Mouse (Mus musculus) right cerebral cortex, adult 18-20 months (tissue): ENCODE results near the gene Adamtsl2.

Source experiments
- DNase-seq: peaks from one replicate; pipeline ENCODE4 v3.0.0; 2022; ENCODE audit warnings: mixed read lengths

Adamtsl2 gene

DNA sequence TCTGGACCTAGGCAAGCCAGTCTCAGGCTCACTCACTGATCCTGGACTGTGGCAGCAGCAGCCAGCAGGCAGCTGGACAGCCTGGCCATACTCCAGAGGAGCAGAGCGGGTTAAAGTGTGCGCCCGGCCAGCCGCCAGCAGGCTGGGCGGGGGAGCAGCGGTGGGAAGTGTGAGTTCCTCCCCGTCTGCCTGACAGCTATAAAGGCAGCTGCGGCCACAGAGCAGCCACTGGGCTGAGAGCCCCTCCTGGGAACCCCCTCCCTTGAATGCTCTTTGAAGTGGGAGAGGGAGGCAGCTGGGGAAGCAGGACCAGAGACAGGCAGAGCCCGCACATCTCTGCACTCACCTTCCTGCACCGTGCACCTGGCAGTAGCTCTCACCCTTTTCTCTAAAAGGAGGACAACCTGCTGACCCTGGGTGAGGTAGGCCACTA, at the start of gene Adamtsl2:
Gene Adamtsl2, plus strand, starts transcription at position 228 of the 433 bp plus-strand sequence.
- peak; percentile 58 for DNase-seq

DNA sequence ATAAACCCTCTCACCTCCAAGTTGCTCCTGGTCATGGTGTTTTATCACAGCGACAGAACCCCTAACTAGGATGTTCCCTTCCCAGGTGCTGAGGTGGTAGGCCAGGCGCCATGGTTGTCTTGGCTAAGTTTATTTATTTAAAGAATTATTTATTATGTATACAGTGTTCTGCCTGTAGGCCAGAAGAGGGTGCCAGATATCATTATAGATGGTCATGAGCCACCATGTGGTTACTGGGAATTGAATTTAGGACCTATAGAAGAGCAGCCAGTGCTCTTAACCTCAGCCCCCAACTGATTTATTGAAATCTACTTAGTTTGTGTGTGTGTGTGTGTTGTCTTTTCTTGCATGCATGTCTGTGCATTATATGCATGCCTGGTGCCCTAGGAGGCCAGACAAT, 46.8 kb upstream of the Adamtsl2 start:
- DNase-seq = no peak

DNA sequence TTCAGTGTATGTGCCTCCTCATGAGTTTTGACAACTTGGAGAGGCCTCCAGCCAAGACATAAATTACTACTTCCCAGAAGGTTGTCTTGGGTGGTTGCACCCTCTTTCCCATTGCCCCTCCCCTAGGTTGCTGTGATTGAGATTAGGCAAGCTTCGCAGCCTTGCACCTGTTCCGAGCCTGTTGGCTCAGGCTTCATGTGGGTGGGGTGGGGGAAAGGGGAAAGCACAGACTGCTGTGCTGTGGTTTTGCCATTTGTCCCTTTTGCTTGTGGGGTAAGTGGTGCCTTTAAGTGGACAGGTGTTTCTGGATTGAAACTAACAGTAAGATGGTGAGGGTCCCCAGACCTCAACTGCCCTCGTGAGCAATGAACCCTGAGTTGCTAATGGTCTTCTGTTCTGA, 43.2 kb upstream of the Adamtsl2 start:
- no peak for DNase-seq

DNA sequence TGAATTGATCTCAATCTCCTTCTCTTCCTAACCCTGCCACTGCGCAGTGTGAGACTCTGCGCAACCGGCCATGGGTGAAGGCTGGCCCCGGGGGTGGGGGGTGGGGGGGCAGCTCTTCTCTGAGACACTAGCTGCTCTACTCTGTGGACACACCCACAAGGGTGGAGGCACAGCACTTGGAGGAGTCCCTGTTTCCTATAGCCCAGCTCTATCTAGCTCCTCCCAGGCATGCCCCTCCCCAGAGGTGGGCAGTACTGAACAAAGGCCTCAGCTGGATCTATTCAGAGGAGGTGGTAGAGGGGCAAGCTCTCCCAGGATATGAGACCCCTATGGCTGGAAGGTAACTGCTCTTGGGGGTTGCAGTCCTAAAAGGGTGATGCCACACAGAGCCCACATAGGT, 42.2 kb upstream of the Adamtsl2 start:
- no peak for DNase-seq

DNA sequence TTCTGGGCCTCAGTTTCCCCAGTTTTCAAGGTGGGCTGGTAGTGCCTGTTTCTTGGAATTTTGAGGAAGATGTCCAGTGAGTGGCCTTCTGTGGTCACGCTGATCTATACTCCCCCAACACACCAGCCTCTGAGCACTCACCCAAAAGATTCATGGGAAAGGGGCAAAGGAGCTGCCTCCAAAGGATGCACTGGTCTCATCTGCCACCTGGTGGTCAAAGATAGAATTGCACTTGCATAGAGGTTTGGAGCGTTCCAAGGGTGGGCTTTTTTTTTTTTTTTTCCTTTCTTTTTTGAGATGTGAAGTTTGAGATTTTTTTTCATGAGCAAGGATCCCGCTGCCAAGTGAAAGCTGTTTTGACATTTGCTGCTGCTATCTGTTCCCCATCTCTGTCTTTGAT, 40.6 kb upstream of the Adamtsl2 start:
- peak; percentile 64 for DNase-seq

DNA sequence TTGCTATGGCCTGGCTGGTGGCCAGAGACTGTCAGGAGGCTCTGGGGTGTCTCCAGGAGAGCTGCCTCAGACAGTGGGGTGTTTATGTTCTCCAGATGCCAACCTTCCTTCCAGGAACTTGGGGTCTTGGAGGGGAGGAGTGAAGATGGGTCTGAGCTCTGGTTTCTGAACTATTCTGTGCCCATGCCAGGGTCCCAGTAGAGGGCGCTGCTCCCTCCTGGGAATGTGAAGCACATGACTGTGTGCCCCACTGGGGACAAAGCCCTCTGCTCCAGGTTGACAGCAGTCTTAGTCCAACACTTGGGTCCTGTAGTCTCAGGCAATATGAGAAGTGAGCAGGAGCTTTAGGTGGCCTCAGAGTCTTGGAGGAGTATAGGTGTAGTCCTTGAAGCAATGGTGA, 39.9 kb upstream of the Adamtsl2 start:
- no peak for DNase-seq

DNA sequence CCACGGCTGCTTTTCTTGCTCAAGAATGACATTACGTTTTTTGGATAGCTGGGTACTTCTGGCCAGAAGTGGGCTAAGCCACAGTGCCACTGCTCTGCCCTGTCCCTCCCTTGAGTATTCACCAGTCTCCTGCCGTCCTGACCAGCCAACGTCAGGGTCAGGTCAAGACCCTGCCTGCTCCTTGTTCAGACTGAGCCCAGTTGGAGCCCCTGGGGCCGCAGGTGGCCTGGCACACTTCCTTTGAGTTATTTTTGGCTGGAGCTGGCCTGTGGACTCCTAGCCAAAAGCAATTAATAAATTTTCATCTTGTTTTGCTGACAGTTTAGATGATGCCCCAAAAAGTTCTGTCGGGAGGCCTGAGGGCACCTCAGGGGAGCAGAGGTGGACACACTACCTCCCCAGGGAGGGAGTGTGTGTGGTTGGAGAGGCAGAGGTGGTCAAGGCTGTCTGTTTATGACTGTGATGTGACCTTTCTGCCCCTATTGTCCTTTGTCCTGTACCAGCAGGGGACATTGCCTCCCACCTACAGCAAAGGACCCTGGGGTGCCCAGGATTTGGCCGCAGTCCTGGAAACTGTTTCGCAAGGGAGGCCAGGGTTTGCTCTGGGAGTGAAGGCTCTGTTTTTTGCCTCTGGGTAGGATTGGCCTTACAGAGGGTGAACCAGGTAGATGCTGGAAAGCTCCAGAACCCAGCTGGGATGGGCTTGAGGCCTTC, 36.9 kb upstream of the Adamtsl2 start:
- no peak for DNase-seq

DNA sequence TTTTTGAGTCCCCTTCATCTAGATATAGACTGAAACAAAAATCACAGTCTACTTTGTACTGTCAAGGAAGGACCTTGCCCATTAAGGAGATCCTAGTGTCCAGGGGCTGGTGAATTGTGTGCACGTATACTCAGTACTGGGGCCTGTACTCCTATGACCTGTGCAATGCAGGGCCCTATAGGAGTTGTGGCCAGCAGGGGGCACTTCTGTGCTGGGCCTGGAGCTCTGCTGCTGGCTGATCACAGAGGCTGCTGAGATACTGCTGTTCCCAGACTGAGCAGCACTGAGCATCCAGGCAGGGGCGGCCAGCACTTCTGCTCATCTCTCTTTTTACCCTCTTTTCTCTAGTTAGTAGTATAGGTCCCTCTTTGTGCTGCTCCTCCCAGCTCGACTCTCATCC, 35.7 kb upstream of the Adamtsl2 start:
- DNase-seq = peak; percentile 90

DNA sequence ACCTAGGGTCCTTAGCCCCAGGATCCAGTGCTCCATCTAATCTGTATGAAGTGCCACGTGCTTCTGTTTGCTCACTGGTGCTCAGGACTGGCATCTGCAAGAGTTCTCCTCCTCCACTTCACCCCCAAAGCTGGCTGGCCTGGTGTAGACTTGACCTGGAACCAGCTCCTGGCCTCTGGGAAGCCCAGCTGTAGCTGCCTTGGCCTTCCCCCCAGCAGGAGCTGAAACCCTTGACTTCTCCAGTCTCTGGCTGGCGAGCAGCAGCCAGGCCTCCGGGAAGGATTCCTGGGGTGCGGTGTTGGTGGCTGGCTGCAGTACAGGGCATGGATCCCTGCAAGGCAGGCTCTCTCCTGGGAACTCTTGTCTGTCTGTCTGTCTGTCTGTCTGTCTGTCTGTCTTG, 35.0 kb upstream of the Adamtsl2 start:
- DNase-seq = no peak

DNA sequence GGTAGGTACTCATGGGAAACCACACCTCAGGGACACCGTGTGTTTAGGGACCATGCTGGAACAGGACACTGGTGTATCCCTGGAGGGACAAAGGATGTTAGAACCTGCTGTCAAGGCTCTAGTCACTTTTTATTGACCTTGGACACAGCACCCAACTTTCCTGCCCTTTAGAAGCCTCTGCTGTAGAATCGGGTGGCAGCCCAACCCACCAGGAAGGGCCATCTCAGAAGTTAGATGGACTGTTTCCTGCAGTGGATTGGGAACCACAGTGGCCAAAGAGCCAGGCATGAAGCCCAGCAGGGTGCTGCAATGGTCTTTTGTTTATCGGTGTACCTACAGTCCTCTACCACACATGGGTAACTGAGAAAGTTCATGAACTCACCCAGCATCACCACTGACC, 34.5 kb upstream of the Adamtsl2 start:
- no peak for DNase-seq

DNA sequence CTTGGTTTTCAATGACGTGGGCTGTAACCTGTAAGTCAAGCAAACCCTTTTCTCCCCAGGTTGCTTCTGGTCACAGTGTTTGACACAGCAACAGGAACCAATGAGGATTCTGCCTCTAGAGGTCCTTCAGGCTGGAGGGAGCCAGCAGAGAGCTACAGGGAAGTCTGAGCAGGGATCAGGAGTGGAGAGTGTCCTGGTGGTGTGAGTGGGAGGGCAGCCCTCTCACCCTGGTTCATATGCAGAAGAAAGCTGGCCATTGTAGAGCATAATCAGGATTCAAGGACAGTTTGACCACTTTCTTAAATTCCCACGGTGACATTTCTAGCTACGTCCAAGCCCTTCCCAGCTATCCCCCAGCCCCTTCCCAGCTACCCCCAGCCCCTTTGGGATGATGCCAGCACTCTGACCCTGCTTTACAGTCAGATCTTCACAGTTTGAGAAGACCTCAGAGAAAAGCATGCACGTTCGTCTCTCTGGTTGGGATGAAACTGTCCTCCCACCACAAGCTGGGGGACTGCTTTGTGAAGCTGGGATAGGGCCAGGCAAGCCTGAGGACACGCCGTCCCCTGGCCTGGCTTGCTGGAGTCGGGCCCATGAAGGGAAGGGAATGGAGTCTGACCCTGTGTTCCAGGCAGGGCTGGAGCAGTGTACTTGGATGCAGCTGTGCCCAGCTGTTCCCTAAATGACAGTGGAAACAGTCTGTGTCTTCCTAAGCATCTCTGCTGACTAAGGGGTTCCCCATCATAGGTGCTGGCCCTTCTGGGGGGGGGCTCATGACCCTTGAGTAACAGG, 33.0 kb upstream of the Adamtsl2 start:
- DNase-seq = no peak

DNA sequence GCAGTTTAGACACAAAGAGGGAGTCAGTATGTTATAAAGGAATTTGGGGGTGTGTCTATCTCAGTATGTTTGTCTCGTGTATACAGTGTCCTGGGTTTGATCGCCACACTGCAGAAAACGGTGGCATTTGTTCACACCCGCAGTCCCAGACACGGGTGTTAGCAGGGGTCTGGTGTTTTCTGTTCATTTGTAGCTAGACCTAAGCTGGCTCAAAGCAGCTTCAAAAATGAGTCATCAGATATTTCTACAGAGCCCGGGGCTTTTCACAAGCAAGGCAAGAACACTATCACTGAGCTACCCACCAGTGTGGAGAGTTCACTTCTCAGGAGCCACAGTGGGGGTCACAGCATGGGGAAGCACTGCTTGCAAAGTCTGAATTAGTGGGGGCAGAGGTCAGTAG, 29.8 kb upstream of the Adamtsl2 start:
- DNase-seq = no peak

DNA sequence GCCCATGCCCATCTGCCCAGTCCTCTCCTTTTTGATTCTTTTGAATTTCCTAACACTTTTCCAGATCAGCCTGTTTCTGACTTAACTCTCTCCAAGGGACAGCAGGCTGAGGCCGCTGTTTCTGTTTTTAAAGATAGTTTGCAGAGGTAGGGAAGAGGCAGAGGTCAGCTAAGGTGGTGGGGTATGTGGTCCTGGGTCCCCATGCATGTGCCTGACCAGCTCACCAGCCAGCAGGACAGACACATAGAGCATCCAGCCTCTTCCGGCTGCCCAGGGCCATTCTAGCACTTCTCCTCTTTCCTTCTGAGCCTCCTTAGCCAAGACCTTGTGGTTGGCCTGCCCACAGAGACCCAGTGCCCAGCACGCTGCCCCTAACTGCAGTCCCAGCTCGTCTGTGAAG, 20.9 kb upstream of the Adamtsl2 start:
- DNase-seq = no peak

DNA sequence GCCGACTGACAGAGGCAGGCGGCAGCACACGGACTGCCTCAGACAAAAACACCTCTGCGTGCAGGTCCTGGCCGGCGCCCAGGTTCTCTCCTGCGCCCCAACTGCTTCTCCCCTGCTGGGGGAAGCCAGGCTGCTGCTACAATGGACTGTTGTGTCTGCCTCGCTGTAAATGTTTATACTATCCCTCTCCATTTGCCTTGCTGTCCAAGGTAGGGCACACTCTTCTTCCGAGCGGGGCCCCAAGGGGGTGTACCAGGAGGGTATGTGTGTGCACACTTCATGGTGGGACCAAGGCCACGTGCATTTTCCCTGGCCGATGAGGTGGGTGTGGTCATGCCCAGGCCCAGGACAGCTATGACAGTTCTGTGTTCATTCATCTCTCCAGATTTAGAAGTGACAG, 20.4 kb upstream of the Adamtsl2 start:
- no peak for DNase-seq

DNA sequence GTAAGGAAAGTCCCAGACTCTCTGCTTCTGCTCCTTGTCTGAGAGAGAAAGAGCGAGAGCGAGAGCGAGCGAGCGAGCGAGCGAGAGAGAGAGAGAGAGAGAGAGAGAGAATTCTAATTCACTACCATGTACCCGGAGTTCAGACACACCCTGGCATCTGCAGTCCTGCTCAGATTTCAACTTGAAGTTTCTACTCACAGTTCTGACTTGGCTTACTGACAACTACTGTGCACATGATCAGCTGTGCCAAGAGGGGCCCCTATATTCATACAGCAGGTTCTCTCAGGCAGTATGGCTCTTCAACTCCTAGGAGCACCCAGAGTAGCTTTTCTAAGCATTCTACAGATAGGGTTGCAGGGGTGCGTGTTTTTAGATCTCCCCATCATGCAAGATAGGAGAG, 20.0 kb upstream of the Adamtsl2 start:
- no peak for DNase-seq

DNA sequence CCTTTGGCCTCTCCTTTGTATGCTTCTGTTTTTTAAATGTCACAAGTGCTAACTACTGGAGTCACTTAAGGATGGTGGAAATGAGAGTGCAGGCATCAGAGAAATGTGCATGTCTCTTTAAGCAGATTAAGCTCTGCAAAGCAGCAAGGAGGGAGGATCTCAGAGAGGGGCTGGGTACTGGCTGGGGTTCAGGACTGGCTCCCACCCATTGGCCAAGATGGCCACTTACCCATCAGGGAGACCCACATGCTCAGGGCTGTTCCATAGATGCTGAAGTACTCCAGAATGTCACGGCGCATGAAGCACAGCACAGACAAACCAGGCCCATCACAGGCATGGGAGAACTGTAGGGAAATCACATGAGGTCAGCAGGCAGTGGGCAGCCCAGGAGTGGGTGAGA, 12.1 kb upstream of the Adamtsl2 start:
- no peak for DNase-seq

DNA sequence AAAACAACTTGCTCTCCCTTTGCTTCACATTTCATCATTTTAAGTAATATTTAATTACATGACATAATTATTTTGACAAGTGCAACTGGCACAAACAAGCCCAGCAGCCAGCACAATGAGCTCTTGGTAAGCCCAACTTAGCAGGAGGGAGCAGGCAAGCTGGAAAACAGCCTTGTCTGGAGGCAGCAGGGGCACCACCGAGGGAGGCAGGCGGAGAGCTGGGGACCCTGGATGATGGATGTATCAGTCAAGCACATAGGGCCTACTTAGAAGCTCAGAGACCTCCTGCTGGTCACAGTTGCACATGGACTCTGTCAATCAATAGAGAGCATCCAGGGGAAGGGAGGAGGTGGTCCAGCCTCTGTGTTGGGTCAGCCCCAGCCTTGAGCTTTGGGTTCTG, 11.2 kb upstream of the Adamtsl2 start:
- no peak for DNase-seq

DNA sequence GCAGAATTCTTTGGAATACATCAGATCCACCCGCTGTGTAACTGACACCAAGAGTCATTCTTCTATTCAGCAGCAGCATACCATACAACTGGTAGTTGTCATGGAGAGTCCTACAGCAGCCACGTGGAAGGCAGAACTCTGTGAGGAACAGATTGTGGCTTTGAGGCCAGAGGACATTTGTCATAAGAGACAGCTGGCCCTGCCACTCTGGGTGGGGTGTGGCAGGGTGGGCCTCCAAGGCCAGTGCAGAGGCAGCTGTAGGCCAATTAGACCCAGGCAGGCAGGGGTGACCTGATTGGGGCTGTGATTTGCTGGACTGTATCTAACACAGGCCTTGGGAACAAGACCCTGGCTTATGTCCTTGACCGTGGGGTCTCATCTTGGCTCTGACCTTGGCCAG, 9.5 kb upstream of the Adamtsl2 start:
- no peak for DNase-seq

DNA sequence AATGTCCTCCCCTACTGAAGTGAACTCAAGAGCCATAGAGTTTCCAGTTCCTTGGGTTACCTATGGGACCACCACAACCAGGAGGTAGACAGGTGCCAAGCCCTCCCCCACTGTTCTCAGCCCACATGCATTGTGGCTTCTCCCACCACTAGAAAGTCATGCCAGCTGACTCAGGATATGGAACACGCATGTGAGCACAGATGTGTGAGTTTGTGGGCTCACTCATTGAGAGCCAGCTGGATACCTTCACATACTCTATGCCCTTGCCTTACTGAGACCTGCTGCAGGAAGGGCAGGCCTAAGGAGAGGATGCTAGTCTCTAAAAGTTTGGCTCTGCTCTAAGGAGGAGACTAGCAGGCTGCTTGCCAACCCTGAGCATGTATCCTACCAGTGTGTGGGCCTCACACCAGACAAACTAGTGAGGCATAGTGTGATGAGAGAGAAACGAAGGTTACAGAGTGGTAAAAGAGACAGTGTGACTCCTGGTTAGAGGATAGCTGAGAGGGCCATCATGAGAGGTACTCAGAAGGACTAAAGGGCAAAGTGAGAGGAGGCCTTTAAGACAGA, 8.8 kb upstream of the Adamtsl2 start:
- DNase-seq = peak; percentile 30

DNA sequence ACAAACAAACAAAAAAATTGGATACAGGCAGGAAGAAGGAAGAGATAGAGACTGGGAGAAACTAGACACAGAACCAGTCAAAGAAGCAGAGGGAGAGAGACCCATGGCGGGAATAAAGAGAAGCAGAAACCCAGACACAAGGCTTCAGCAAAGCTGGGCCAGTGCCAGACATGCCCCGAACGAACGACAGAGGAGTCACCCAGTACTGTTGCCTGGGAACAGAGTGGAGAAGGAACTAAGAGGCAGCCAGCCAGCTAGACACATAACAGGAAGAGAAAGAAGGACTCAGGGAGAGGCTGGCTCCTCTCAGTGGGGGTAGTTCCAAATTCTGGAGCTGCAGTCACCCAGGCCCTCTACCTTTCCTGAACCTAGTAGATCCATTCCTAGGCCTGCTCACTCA, 8.0 kb upstream of the Adamtsl2 start:
- peak; percentile 87 for DNase-seq

DNA sequence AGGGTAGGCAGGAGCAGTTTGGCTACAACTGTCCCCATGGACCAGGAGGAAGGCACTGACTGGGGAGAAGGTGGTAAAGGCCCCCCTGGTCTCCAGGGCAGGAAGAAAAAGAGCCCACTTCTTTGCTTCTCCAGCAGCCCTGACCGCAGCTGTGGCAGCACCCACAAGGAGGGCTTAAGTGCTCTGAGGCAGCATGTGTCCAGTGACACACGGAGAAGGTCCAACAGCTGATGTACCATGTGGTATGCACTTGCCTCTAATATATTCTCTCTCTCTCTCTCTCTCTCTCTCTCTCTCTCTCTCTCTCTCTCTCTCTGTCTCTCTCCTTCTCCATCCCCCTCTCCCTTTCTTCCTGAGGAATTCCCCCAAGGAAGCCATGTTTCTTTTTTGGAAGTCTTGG, 7.2 kb upstream of the Adamtsl2 start, which contains the start of gene Mymk:
Gene Mymk, minus strand, starts transcription at position 202 of the 400 bp plus-strand sequence.
- no peak for DNase-seq

DNA sequence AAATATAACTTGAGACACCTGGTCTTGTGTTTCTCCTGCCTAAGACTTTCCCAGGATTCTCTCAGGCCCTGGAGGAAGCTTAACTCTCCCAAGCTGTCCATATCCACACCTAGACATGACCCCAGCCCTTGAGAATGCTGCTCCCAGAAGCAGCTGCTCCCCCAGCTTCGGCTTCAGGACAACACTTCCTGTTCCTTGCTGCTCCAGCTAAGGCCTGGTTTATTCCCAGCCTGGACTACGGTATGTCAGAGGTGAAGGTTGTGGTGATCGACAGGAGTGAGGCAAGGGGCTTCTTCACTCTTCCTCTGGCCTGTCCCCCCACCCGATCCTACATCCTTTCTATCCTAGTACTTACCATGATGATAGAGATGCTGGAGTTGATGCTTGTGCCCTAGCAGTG, 5.8 kb upstream of the Adamtsl2 start:
- no peak for DNase-seq

DNA sequence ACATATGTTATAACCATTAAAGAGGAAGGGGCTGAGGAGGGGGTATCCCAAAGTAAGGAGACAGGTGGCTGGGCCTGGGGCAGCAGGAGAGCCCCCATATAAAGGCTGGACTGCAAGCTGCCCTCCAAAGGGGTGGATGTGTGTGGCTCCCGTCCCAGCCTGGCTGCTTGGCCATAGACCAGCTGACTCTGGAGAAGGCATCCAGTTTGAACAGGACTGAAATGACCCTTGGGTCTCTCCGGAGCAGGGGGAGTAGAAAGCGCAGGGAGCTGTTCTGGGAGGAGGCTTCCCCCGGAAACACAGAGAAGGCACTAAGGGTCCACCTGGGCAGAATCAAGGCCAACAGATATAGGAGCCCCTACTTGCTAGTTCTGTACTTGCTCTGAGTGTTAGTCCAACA, 4.4 kb upstream of the Adamtsl2 start:
- no peak for DNase-seq

DNA sequence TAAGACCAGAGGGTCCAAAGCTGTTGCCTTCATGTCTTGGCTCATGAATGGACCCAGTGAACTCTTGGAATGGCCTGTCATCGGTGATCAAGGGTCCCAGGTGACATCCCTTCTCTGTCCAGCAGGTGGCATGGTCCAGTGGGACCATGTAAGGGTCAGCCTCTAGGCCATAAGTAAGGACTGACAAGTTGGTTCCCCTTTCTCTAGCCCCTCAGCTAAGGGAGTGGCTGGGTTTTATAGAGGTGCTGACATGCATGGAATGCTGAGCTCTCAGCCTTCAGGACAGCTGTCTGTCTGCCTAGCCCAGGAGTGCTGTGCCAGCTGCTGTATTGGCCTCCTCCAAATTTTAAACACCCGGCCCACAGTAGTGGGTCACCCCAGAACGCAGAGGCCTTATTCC, 3.7 kb upstream of the Adamtsl2 start:
- no peak for DNase-seq
